Mouse (Mus musculus) liver, postnatal 0 days (tissue): ENCODE data around the gene Stmn1. TPM values are rescaled to one million over a fixed set of nuclear protein-coding genes. Genes with fewer than 3 reads are reported as not detected.

Experiments
- ATAC-seq: fragments of 200-750 bp; cut with Nextera tagmentation; 2 replicates; pipeline ENCODE4 v1.8.0; 2017; ENCODE audit warnings: mild to moderate bottlenecking, moderate library complexity
- DNase-seq: peaks from one replicate; pipeline ENCODE4 v3.0.0-alpha.2; 2016
- H3K27ac ChIP-seq: fragments of 300-500 bp; sonication (generic); 2 replicates; pipeline ENCODE4 v1.5.1; 2014; ENCODE audit warnings: antibody characterized with exemption, moderate library complexity, mild to moderate bottlenecking, low read depth
- H3K27me3 ChIP-seq: fragments of 300-500 bp; sonication (generic); 2 replicates; pipeline ENCODE4 v1.6.1; 2014; ENCODE audit warnings: low read length, control low read depth, mixed read lengths; ENCODE audit not compliant: insufficient read depth
- H3K36me3 ChIP-seq: fragments of 300-500 bp; sonication (generic); replicated peaks from 2 replicates; pipeline ENCODE4 v1.6.1; 2014; ENCODE audit warnings: mild to moderate bottlenecking, control low read depth, low read length, moderate library complexity, mixed read lengths; ENCODE audit not compliant: insufficient read depth
- H3K4me1 ChIP-seq: fragments of 300-500 bp; sonication (generic); 2 replicates; pipeline ENCODE4 v1.6.1; 2014; ENCODE audit warnings: antibody characterized with exemption, mild to moderate bottlenecking, control low read depth; ENCODE audit not compliant: insufficient read depth
- H3K4me2 ChIP-seq: fragments of 300-500 bp; sonication (generic); 2 replicates; pipeline ENCODE4 v1.6.1; 2014; ENCODE audit warnings: low read depth, mild to moderate bottlenecking, low read length, moderate library complexity, mixed read lengths
- H3K4me3 ChIP-seq: fragments of 300-500 bp; sonication (generic); 2 replicates; pipeline ENCODE4 v1.5.1; 2014; ENCODE audit warnings: low read depth, low read length
- H3K9ac ChIP-seq: fragments of 300-500 bp; sonication (generic); replicated peaks from 2 replicates; pipeline ENCODE4 v1.6.1; 2014; ENCODE audit warnings: mild to moderate bottlenecking, moderate library complexity
- H3K9me3 ChIP-seq: fragments of 300-500 bp; sonication (generic); 2 replicates; pipeline ENCODE4 v1.6.1; 2016; ENCODE audit warnings: mild to moderate bottlenecking, control low read depth, low read length, mixed read lengths
- CTCF ChIP-seq: sonication (generic); IDR thresholded peaks from 2 replicates; pipeline ENCODE4 v1.5.1; 2016; ENCODE audit warnings: antibody characterized with exemption, low read depth
- EP300 ChIP-seq: IDR thresholded peaks from 2 replicates; pipeline ENCODE4 v1.6.1; 2016; ENCODE audit warnings: antibody characterized with exemption, low read depth, mild to moderate bottlenecking
- WGBS: fragments of 180-500 bp; shearing (Covaris S2); extraction: QIAGEN DNeasy Blood & Tissue Kit; methylation state at CpG from one replicate; pipeline ENCODE4 v1.1.7; 2014; ENCODE audit not compliant: insufficient replicate concordance; 5-methylcytosine and 5-hydroxymethylcytosine counted together
- polyA plus RNA-seq: library from polyadenylated mRNA; unstranded; fragments of >200 nt; fragmentation: Nextera tagmentation; extraction: Ambion mirVana; gene quantifications from 2 replicates; pipeline ENCODE4 v1.2.1, GENCODE M21; 2015

The Stmn1 gene
- polyA plus RNA-seq, 1 experiment from 2014 or later = 258 TPM

DNA sequence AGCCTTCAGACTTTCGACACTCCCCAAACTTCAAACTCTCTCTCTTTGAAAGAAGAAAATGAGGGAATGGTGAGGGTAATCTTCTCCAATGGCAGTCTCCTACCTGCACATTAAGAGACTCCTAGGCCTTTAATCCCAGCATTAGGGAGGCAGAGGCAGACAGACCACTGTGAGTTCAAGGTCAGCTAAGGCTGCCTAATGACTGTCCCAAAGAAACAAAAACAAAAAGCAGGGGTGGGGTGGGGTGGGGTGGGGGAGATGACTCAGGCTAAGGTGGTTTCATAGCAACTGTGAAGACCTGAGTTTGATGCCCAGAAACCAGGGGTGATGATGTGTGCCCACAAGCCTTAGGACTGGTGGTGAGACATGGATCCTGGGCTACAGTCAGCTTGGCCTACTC, 22.6 kb upstream of the Stmn1 start:
- no peak for ATAC-seq
- Histone ChIP-seq H3K36me3 (no peaks in the 10 kb centered on the region), H3K4me1 (no peaks in the 10 kb centered on the region), H3K9me3 (no peaks in the 10 kb centered on the region), H3K4me2 (no peak overlapping the region), H3K27ac (no peak overlapping the region), H3K27me3 (0 out of 2 replicates have a peak, but pooled peaks cover 2% of the 10 kb centered on the region), H3K4me3 (no peak overlapping the region), H3K9ac (no peak overlapping the region)
- DNase-seq = no peak
- TF ChIP-seq CTCF (no peak), EP300 (no peak)
- WGBS = 76% methylated on average over 1 of the region's 1 CpGs

DNA sequence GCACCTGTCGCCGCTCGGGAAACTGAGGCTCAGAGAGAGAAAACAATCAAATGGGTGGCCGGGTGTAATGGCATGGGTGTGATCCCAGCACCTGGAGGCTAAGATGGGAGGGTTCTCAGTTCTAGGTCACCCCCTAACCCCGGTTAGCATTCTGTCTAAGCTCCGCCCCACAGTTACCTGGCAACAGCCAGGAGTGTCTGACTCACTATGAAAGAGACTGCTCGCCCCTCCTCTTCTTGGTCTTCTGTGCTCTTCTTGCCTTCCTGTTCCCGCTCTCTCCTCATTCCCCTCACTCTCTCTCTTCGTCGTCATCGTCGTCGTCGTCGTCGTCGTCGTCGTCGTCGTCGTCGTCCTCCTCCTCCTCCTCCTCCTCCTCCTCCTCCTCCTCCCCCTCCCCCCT, 20.2 kb upstream of the Stmn1 start:
- Histone ChIP-seq H3K4me1 (no peaks in the 10 kb centered on the region), H3K4me2 (no peak overlapping the region), H3K4me3 (no peak overlapping the region), H3K9ac (no peak overlapping the region), H3K27me3 (0 out of 2 replicates have a peak, but pooled peaks cover 2% of the 10 kb centered on the region), H3K27ac (no peak overlapping the region), H3K36me3 (no peaks in the 10 kb centered on the region), H3K9me3 (no peaks in the 10 kb centered on the region)
- 46% methylated on average over 23 of the region's 23 CpGs for WGBS
- TF ChIP-seq CTCF = no peak
- no peak for TF ChIP-seq EP300
- DNase-seq (no peak), ATAC-seq (no peak)

DNA sequence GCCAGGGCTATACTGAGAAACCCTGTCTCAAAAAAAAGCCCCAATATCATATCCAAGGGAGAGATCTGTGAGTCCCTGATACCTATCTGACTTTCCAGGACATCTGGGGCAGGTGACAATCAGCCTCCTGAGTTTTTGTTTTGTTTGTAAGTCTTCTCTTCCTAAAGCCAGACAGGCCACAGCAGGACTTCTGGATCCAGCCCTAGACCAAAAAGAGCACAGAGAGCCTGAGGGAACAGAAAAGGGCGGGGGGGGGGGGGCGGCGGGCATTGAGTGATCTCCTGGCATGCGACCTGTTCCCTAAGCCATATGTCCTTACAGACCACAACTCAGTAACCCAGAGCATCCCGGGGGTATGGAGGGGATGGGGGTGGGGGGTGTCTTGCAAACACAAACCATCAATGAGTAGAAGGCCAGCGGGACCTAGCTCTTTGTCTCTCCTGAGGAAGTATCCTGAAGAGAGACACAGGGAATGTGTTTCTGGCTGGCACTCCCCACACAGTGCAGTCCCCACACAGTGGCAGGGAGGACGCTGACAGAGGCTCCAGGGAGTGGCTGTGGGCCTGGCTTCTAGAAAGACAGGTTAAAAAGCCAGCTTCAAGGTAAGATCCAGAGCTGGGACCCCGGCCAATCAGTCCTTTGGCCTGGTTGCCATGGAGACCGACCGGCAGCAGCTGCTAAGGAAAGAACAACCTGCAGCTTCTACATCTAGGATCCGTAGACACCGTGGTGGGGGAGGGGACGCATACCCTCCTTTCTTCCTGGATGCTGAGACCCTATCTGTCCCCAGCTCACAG, 18.3 kb upstream of the Stmn1 start:
- Histone ChIP-seq H3K27me3 (0 out of 2 replicates have a peak, but pooled peaks cover 2% of the 10 kb centered on the region), H3K9ac (no peak overlapping the region), H3K4me1 (no peaks in the 10 kb centered on the region), H3K9me3 (no peaks in the 10 kb centered on the region), H3K27ac (no peak overlapping the region), H3K4me3 (no peak overlapping the region), H3K4me2 (no peak overlapping the region), H3K36me3 (no peaks in the 10 kb centered on the region)
- ATAC-seq = no peak
- DNase-seq = no peak
- TF ChIP-seq EP300 = no peak
- TF ChIP-seq CTCF = no peak
- WGBS = 55% methylated on average over 13 of the region's 13 CpGs

DNA sequence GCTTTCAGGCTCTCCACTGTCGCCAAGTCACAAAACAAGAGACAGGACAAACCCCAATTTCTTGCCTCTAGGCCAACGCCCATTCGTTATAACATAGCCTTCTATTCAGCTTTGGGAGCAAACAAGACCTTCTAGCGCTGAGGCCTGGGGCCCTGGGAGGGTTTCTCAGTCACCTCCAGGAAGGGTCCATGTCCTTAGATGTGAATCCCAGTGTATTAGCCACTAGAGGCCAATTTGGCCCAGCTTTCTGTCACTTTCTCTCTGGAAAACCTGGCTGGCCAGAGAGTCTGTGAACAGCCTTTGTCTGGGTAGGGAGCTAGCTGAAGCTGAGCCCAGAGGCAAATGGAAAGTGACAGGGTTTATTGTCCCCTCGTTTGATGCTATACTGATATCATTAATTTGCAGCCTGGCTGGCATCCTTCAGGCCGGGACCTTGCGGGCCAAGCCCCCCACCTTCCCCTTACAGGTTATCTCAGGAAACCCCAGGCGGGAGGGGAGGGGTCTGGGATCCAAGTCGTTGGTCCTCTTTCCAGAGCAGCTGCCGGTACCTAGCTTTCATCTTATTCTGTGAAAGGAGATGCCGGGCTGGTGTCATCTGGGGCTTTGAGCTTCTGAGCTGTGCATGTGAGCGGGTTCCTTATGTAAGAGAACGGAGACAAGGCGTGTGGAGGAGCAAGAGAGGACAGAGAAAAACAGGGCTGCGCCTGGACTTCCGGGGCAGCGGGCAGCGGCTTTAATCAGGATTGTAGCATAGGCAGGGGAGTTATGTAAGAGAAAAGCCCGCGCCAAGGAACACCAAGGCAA, 17.5 kb upstream of the Stmn1 start:
- Histone ChIP-seq H3K4me1 (peaks cover 7% of the 10 kb centered on the region; the same call in 1 of the 2 replicates), H3K27ac (no peak overlapping the region), H3K9ac (no peak overlapping the region), H3K9me3 (no peaks in the 10 kb centered on the region), H3K4me3 (no peak overlapping the region), H3K36me3 (no peaks in the 10 kb centered on the region), H3K4me2 (no peak overlapping the region; the same call in 1 of the 2 replicates), H3K27me3 (0 out of 2 replicates have a peak, but pooled peaks cover 2% of the 10 kb centered on the region)
- no peak for DNase-seq
- no peak for ATAC-seq
- 39% methylated on average over 20 of the region's 20 CpGs for WGBS
- TF ChIP-seq EP300 (no peak), CTCF (no peak)

DNA sequence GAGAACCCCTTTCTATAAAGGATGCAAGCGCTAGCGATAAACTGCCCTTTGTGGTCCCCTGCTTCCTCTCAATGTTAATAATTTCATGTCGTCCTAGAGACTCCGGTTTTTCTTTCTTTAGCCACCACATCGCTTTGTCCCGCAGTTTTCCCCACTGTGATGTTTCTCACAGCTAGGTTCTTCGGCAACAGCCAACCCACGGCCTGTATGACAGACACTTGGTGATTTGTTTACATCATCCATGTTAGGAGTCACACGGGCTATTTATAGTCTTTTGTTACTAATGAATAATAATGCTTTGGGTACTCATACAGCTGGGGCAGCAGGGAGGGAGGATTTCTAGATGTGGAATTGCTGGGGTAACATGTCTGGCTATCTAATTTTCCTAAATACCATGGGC, 16.6 kb upstream of the Stmn1 start:
- no peak for ATAC-seq
- H3K4me1 ChIP-seq = peaks cover 9% of the 10 kb centered on the region; the same call in 1 of the 2 replicates
- WGBS = 56% methylated on average over 9 of the region's 9 CpGs
- no peak overlapping the region for H3K4me2 ChIP-seq
- H3K36me3 ChIP-seq = no peaks in the 10 kb centered on the region
- no peak overlapping the region for H3K9ac ChIP-seq
- 0 out of 2 replicates have a peak, but pooled peaks cover 2% of the 10 kb centered on the region for H3K27me3 ChIP-seq
- TF ChIP-seq EP300 (no peak), CTCF (no peak)
- no peak overlapping the region for H3K4me3 ChIP-seq
- H3K27ac ChIP-seq = no peak overlapping the region
- H3K9me3 ChIP-seq = no peaks in the 10 kb centered on the region
- no peak for DNase-seq
